Mouse (Mus musculus): Measurements from ENCODE around the gene Ebf1. TPM values are rescaled to one million over a fixed set of nuclear protein-coding genes. Genes with fewer than 3 reads are reported as not detected.

Ebf1 gene
- polyA plus RNA-seq, 1 experiment from 2014 or later: 21.3 TPM

GRCm38 (mm10) chr11:44813534-44813933 lies 196.4 kb downstream of the Ebf1 start:
- H3K27ac ChIP-seq (ENCODE audit: low read depth, low read length): no peak overlapping the region
- H3K4me1 ChIP-seq (replicated peaks; ENCODE audit: control insufficient read depth, insufficient read depth, low read length): no peaks in the 10 kb centered on the region
- no peak overlapping the region for H3K9ac ChIP-seq (ENCODE audit: low read length)
- ATAC-seq (replicated peaks; ENCODE audit: low FRiP score) (no peak), DNase-seq (ENCODE audit: low spot score) (no peak)
- 88% methylated on average over 7 of the region's 7 CpGs for WGBS
- no peaks in the 10 kb centered on the region for H3K9me3 ChIP-seq (ENCODE audit: control insufficient read depth, low read length)
- no peaks in the 10 kb centered on the region for H3K27me3 ChIP-seq (ENCODE audit: control insufficient read depth, insufficient read depth, low read length)
- H3K4me2 ChIP-seq (ENCODE audit: low read depth, low read length, severe bottlenecking): no peak overlapping the region
- no peaks in the 10 kb centered on the region for H3K36me3 ChIP-seq (ENCODE audit: control insufficient read depth, insufficient read depth, low read length)
- H3K4me3 ChIP-seq (ENCODE audit: low read depth, low read length): no peak overlapping the region

DNA sequence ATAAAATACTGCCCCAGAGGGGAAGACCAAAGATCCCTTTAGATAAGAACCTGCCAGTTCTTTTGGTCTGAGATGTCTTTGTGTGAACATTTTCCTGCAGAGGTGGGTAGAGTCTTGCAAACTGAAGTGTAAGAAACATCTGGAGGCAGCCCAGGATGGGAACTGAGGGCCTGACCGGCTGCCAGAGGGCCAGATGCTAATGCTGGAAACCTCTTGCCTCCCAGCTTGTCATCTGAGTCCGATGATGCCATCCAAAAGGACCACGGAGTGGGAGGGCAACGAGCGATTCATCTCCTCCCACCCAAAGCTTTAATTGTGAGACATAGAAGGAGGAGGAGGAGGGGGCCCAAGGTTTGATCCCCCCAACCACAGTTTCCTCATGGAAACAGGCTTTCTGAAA lies 197.7 kb downstream of the Ebf1 start:
- ATAC-seq (replicated peaks; ENCODE audit: low FRiP score) (no peak), DNase-seq (ENCODE audit: low spot score) (no peak)
- Histone ChIP-seq H3K9me3 (ENCODE audit: control insufficient read depth, low read length) (no peaks in the 10 kb centered on the region), H3K4me1 (replicated peaks; ENCODE audit: control insufficient read depth, insufficient read depth, low read length) (no peaks in the 10 kb centered on the region), H3K27me3 (ENCODE audit: control insufficient read depth, insufficient read depth, low read length) (no peaks in the 10 kb centered on the region), H3K36me3 (ENCODE audit: control insufficient read depth, insufficient read depth, low read length) (no peaks in the 10 kb centered on the region), H3K27ac (ENCODE audit: low read depth, low read length) (no peak overlapping the region), H3K9ac (ENCODE audit: low read length) (no peak overlapping the region), H3K4me3 (ENCODE audit: low read depth, low read length) (no peak overlapping the region), H3K4me2 (ENCODE audit: low read depth, low read length, severe bottlenecking) (no peak overlapping the region)
- WGBS: 82% methylated on average over 5 of the region's 5 CpGs

DNA sequence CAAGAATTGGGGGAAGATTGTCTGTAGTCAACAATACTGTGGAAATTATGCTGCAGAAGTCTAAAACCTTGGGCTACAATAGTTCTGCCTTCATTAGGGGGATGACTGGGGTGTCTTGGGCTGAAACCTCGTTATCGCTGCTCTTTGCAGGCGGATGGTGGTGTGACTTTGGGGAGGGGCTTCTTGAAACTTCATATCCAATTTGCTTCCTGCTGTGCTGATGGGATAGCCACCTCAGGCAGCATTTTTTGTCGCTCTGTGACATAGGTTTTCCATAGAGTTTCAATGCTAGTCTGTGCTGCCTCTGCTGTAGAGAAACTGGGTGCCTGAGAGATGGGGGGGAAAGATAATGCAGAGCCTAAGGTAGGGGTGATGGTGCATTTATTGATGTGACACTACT lies 198.9 kb downstream of the Ebf1 start:
- Histone ChIP-seq H3K4me3 (ENCODE audit: low read depth, low read length) (no peak overlapping the region), H3K9ac (ENCODE audit: low read length) (no peak overlapping the region), H3K27ac (ENCODE audit: low read depth, low read length) (no peak overlapping the region), H3K4me2 (ENCODE audit: low read depth, low read length, severe bottlenecking) (no peak overlapping the region), H3K4me1 (replicated peaks; ENCODE audit: control insufficient read depth, insufficient read depth, low read length) (no peaks in the 10 kb centered on the region), H3K27me3 (ENCODE audit: control insufficient read depth, insufficient read depth, low read length) (no peaks in the 10 kb centered on the region), H3K9me3 (ENCODE audit: control insufficient read depth, low read length) (no peaks in the 10 kb centered on the region), H3K36me3 (ENCODE audit: control insufficient read depth, insufficient read depth, low read length) (no peaks in the 10 kb centered on the region)
- no peak for ATAC-seq (replicated peaks; ENCODE audit: low FRiP score)
- no peak for DNase-seq (ENCODE audit: low spot score)
- WGBS: 55% methylated on average over 4 of the region's 4 CpGs

DNA sequence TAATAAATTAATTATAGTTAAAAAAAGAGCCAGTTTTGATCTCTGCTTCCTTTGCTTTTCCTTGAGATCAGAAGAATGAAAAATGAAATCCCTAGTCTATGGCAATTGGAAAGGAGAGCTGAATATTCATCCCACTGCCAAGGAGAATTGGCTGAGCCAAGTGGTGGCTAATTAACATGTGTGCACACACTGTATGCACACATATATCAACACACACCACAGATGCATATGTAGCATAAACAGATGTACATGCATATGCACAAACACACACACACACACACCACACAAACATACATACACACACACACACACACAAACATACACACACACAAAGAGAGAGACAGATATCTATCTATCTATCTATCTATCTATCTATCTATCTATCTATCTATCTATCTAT lies 205.2 kb downstream of the Ebf1 start:
- Histone ChIP-seq H3K36me3 (ENCODE audit: control insufficient read depth, insufficient read depth, low read length) (no peaks in the 10 kb centered on the region), H3K9me3 (ENCODE audit: control insufficient read depth, low read length) (no peaks in the 10 kb centered on the region), H3K27ac (ENCODE audit: low read depth, low read length) (no peak overlapping the region), H3K4me1 (replicated peaks; ENCODE audit: control insufficient read depth, insufficient read depth, low read length) (no peaks in the 10 kb centered on the region), H3K27me3 (ENCODE audit: control insufficient read depth, insufficient read depth, low read length) (no peaks in the 10 kb centered on the region), H3K4me3 (ENCODE audit: low read depth, low read length) (no peak overlapping the region), H3K9ac (ENCODE audit: low read length) (no peak overlapping the region), H3K4me2 (ENCODE audit: low read depth, low read length, severe bottlenecking) (no peak overlapping the region)
- DNase-seq (ENCODE audit: low spot score) (no peak), ATAC-seq (replicated peaks; ENCODE audit: low FRiP score) (no peak)

DNA sequence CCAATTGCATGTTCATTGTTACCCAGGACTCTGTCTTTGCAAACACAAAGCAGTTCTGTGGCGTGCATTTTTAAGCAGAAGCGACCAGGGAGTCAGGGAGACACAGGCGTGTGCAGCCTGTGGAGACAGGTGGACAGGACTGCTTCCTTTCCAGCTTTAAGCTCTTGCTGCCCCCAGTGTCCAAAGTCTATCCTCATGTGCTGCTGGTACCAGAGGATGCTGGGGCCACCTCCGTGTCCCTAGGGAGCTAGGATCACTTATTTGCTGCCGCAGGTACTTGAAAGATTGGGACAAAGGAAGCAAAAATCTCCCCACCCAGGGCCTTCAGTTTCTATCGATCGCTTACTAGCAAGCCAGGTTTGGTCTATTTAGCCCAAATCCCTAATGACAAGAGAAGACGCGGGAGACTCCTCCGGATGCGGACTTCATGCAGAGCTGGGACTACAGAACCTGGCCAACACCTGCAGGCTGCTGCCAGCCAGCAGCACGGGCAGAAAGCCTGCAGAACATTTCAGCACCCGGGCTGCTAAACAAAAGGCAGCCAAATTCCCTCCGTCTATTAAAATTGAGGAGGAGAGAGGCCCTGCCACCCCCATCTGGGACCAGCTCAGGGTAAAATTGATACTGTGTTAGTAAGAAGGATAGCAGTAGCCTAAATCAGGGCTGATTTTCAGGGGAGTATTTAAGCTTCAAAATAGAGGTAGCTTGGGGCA lies 215.3 kb downstream of the Ebf1 start:
- Histone ChIP-seq H3K36me3 (ENCODE audit: control insufficient read depth, insufficient read depth, low read length) (no peaks in the 10 kb centered on the region), H3K4me3 (ENCODE audit: low read depth, low read length) (no peak overlapping the region), H3K9me3 (ENCODE audit: control insufficient read depth, low read length) (no peaks in the 10 kb centered on the region), H3K27ac (ENCODE audit: low read depth, low read length) (no peak overlapping the region), H3K4me1 (replicated peaks; ENCODE audit: control insufficient read depth, insufficient read depth, low read length) (peaks cover 6% of the 10 kb centered on the region), H3K4me2 (ENCODE audit: low read depth, low read length, severe bottlenecking) (peak overlapping the region; percentile 32), H3K9ac (ENCODE audit: low read length) (no peak overlapping the region), H3K27me3 (ENCODE audit: control insufficient read depth, insufficient read depth, low read length) (peaks cover 14% of the 10 kb centered on the region)
- DNase-seq (ENCODE audit: low spot score) (peak; percentile 52), ATAC-seq (replicated peaks; ENCODE audit: low FRiP score) (no peak)
- WGBS: 4% methylated on average over 14 of the region's 14 CpGs

DNA sequence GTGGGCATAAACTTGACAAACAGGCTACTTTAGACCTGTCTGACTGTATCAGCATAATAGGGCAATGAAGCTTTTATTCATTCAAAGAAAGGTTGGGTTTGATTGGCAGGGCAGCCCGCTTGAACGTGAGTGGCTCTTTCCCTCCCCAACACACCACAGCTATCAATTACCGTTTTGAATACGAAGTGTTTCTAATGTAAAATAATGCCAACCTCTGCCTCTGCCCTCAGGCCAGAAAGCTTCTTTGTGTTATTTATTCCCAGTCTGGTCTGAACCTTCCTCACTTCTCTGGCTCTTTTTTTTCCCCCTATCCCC lies 215.8 kb downstream of the Ebf1 start:
- no peaks in the 10 kb centered on the region for H3K9me3 ChIP-seq (ENCODE audit: control insufficient read depth, low read length)
- H3K36me3 ChIP-seq (ENCODE audit: control insufficient read depth, insufficient read depth, low read length): no peaks in the 10 kb centered on the region
- ATAC-seq (replicated peaks; ENCODE audit: low FRiP score) (0 out of 2 replicates have a peak, but pooled peaks have one; percentile 33), DNase-seq (ENCODE audit: low spot score) (peak; percentile 51)
- H3K27me3 ChIP-seq (ENCODE audit: control insufficient read depth, insufficient read depth, low read length): peaks cover 14% of the 10 kb centered on the region
- peaks cover 6% of the 10 kb centered on the region for H3K4me1 ChIP-seq (replicated peaks; ENCODE audit: control insufficient read depth, insufficient read depth, low read length)
- WGBS: under 1% methylated on average over 4 of the region's 4 CpGs
- no peak overlapping the region for H3K9ac ChIP-seq (ENCODE audit: low read length)
- peak overlapping the region; percentile 32; the same call in 1 of the 2 replicates for H3K4me2 ChIP-seq (ENCODE audit: low read depth, low read length, severe bottlenecking)
- H3K27ac ChIP-seq (ENCODE audit: low read depth, low read length): 0 out of 2 replicates have a peak overlapping the region, but pooled peaks have one; percentile 20
- no peak overlapping the region for H3K4me3 ChIP-seq (ENCODE audit: low read depth, low read length)

DNA sequence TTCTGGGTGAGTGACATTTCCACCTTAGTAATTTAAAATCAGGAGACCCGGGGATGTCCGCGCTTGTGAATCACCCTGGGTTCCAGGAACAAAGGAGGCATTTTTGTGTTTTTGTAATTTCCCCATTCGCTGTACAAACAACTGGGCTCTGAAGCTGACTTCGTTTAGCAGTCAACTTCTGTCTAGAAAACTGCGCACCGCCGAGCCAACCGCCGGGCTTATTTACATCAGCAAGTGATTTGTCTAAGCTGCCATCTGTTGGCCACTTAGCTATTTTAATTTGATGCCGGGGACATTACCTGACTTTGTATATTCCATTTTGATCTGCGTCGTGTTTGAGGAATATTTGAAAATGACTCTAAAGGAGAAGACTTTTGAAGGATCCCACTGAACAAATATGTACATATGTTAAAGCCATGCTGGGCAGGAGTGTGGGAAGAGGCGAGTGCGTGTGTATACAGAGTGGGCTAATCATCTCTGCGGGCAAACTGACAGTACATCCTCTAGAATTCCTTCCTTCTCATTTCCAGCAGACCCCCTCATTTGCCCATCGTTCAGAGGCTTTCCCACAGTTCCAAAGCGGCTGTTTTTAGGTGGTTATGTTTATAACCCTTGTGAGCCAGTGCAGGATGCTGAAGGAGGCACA lies 216.4 kb downstream of the Ebf1 start:
- H3K9me3 ChIP-seq (ENCODE audit: control insufficient read depth, low read length): no peaks in the 10 kb centered on the region
- H3K27ac ChIP-seq (ENCODE audit: low read depth, low read length): 0 out of 2 replicates have a peak overlapping the region, but pooled peaks have one; percentile 20
- 0 out of 2 replicates have a peak overlapping the region, but pooled peaks have one; percentile 9 for H3K9ac ChIP-seq (ENCODE audit: low read length)
- peaks cover 14% of the 10 kb centered on the region for H3K27me3 ChIP-seq (ENCODE audit: control insufficient read depth, insufficient read depth, low read length)
- WGBS: 27% methylated on average over 18 of the region's 18 CpGs
- H3K36me3 ChIP-seq (ENCODE audit: control insufficient read depth, insufficient read depth, low read length): no peaks in the 10 kb centered on the region
- peak; percentile 56 for DNase-seq (ENCODE audit: low spot score)
- ATAC-seq (replicated peaks; ENCODE audit: low FRiP score): 0 out of 2 replicates have a peak, but pooled peaks have one; percentile 46
- no peak overlapping the region for H3K4me3 ChIP-seq (ENCODE audit: low read depth, low read length)
- peaks cover 6% of the 10 kb centered on the region for H3K4me1 ChIP-seq (replicated peaks; ENCODE audit: control insufficient read depth, insufficient read depth, low read length)
- H3K4me2 ChIP-seq (ENCODE audit: low read depth, low read length, severe bottlenecking): peak overlapping the region; percentile 32; the same call in 1 of the 2 replicates

DNA sequence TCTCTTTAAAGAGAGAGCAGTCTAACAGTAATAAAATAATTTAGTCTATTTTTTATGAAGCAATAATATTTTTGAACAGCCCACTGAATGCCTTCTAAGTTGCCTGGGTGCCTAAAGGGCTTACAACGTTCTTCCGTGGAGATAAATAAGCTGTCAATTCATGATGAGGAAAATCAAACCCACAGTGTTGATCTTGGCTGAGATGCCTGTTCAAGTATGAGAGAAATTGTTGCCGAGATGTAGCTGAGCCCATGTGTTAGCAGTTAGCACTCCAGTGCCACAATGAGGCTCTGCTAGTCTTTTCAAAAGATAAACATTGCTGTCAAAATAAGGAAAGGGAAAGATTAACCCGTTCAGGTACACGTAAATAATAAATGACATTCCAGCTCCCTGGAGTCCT lies 218.0 kb downstream of the Ebf1 start:
- ATAC-seq (replicated peaks; ENCODE audit: low FRiP score) (no peak), DNase-seq (ENCODE audit: low spot score) (no peak)
- Histone ChIP-seq H3K27ac (ENCODE audit: low read depth, low read length) (no peak overlapping the region), H3K4me2 (ENCODE audit: low read depth, low read length, severe bottlenecking) (no peak overlapping the region), H3K4me1 (replicated peaks; ENCODE audit: control insufficient read depth, insufficient read depth, low read length) (peaks cover 6% of the 10 kb centered on the region), H3K9ac (ENCODE audit: low read length) (no peak overlapping the region), H3K9me3 (ENCODE audit: control insufficient read depth, low read length) (no peaks in the 10 kb centered on the region), H3K4me3 (ENCODE audit: low read depth, low read length) (no peak overlapping the region), H3K36me3 (ENCODE audit: control insufficient read depth, insufficient read depth, low read length) (no peaks in the 10 kb centered on the region), H3K27me3 (ENCODE audit: control insufficient read depth, insufficient read depth, low read length) (peaks cover 14% of the 10 kb centered on the region)
- WGBS: 76% methylated on average over 5 of the region's 5 CpGs

DNA sequence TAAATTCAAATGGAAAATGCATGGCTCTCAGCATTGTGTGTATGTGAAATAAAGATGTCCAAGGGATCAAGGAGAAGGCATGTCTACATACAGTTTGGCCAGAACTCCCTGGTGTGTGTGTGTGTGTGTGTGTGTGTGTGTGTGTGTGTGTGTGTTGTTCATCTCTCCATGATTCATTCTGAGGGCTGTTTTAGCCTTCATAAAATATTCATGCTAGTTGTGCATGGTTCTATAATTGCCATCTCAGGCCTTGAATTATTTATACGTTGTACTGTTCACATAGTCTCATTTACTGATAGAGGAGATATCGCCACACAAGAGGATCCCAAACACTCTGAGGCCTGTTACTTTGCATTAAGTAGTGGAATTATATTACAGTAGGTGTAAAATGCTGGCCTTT lies 220.5 kb downstream of the Ebf1 start:
- Histone ChIP-seq H3K27me3 (ENCODE audit: control insufficient read depth, insufficient read depth, low read length) (peaks cover 10% of the 10 kb centered on the region), H3K9me3 (ENCODE audit: control insufficient read depth, low read length) (no peaks in the 10 kb centered on the region), H3K9ac (ENCODE audit: low read length) (no peak overlapping the region), H3K4me1 (replicated peaks; ENCODE audit: control insufficient read depth, insufficient read depth, low read length) (peaks cover 5% of the 10 kb centered on the region), H3K4me2 (ENCODE audit: low read depth, low read length, severe bottlenecking) (no peak overlapping the region), H3K36me3 (ENCODE audit: control insufficient read depth, insufficient read depth, low read length) (no peaks in the 10 kb centered on the region), H3K27ac (ENCODE audit: low read depth, low read length) (no peak overlapping the region), H3K4me3 (ENCODE audit: low read depth, low read length) (no peak overlapping the region)
- DNase-seq (ENCODE audit: low spot score) (no peak), ATAC-seq (replicated peaks; ENCODE audit: low FRiP score) (no peak)
- 85% methylated on average over 2 of the region's 2 CpGs for WGBS

Measured in forebrain, embryonic 11.5 days (tissue).